Mouse (Mus musculus) erythroblast, embryonic 14.5 days (primary cell): ENCODE data around the gene Gal3st2c. TPM values are rescaled to one million over a fixed set of nuclear protein-coding genes. Genes with fewer than 3 reads are reported as not detected.
"Not testable (repeated sequence)": the region's sequence is repeated elsewhere in the genome, so short reads cannot be mapped to it uniquely, and the experiment has no call there.

ENCODE experiments used
- H3K27me3 ChIP-seq: 2 replicates; pipeline ENCODE4 v1.6.1; 2012; ENCODE audit warnings: inconsistent platforms; ENCODE audit not compliant: control insufficient read depth
- H3K36me3 ChIP-seq: 2 replicates; pipeline ENCODE4 v1.6.1; 2012; ENCODE audit warnings: mild to moderate bottlenecking, inconsistent platforms; ENCODE audit not compliant: control insufficient read depth
- H3K4me1 ChIP-seq: 2 replicates; pipeline ENCODE4 v1.6.1; 2012; ENCODE audit warnings: inconsistent platforms; ENCODE audit not compliant: control insufficient read depth
- H3K4me3 ChIP-seq: replicated peaks from 2 replicates; pipeline ENCODE3; 2012; ENCODE audit warnings: moderate library complexity, mild to moderate bottlenecking, inconsistent platforms
- H3K9me3 ChIP-seq: 2 replicates; pipeline ENCODE4 v1.6.1; 2012; ENCODE audit warnings: low read length, inconsistent platforms, mixed read lengths; ENCODE audit not compliant: control insufficient read depth
- GATA1 ChIP-seq: IDR thresholded peaks from 2 replicates; pipeline ENCODE4 v1.6.1; 2012; ENCODE audit warnings: low read length, inconsistent platforms, mixed read lengths
- TAL1 ChIP-seq: IDR thresholded peaks from 3 replicates; pipeline ENCODE4 v1.6.1; 2012; ENCODE audit warnings: low read length, inconsistent platforms, mixed read lengths
- polyA plus RNA-seq: library from polyadenylated mRNA; stranded (reverse); fragments of >175 nt; gene quantifications from 2 replicates; pipeline ENCODE4 v1.2.3, GENCODE M21; 2012

Gene Gal3st2c
- polyA plus RNA-seq, 1 experiment: not detected

DNA sequence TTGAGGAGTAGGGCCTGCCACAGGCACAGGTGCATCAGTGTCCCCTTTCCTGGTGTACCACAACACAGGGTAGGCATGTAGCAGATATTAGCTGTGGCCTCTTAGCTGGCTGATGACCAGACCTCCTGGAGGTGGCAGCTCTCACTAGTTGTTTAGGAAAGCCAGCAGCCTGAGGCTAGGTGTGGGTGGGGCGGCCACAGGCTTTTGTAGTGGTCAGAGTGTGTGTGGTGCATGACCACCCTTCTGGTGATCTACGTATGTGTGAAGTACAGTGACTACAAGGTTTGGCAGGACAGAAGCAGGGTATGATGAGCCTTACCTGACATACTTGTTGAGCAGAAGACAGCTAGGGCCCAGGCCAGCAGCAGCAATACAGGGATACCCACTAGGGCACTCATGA, 50.1 kb downstream of the Gal3st2c start:
- Histone ChIP-seq H3K9me3 (no peaks in the 10 kb centered on the region), H3K4me3 (no peak overlapping the region), H3K4me1 (no peaks in the 10 kb centered on the region), H3K27me3 (no peaks in the 10 kb centered on the region), H3K36me3 (no peaks in the 10 kb centered on the region)
- TF ChIP-seq GATA1 (no peak), TAL1 (no peak)

DNA sequence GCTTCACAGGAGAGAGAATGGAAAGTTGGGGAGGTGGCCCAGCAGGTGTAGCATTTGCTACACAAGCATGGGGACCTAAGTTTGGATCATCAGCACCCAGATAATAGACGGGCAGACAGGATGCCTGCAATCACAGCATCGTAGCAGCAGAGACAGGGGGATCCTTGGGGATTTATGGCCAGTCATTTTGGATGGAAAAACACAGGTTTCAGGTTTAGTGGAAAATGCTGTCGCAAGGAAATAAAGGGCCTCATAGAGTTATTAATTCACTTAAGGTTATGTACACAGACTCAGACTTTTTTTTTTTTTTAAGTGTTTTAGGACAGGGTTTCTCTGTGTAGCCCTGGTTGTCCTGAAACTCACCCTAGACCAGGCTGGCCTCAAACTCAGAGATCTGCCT, 55.2 kb downstream of the Gal3st2c start:
- H3K27me3 ChIP-seq: no peaks in the 10 kb centered on the region
- no peaks in the 10 kb centered on the region for H3K9me3 ChIP-seq
- H3K4me1 ChIP-seq: no peaks in the 10 kb centered on the region
- no peak for TF ChIP-seq TAL1
- TF ChIP-seq GATA1: no peak
- no peaks in the 10 kb centered on the region for H3K36me3 ChIP-seq
- H3K4me3 ChIP-seq: no peak overlapping the region

DNA sequence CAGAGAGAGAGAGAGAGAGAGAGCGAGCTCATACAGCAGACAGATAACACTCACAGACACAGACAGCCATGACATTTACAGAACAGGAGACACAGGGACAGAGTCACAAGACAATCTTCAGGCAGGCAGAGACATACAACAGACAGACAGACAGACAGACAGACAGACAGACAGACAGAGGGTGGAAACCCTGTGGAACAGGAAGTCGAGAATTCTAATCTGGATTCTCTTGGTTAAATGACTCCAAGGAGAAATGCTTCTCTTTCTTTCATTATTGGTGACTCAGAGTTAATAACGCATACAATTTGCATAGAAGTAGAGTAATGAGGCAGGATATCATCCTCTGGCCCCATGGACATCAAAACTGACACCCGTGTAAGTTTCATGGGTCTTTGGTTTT, 56.2 kb downstream of the Gal3st2c start:
- no peaks in the 10 kb centered on the region for H3K4me1 ChIP-seq
- TF ChIP-seq GATA1: no peak
- no peak for TF ChIP-seq TAL1

DNA sequence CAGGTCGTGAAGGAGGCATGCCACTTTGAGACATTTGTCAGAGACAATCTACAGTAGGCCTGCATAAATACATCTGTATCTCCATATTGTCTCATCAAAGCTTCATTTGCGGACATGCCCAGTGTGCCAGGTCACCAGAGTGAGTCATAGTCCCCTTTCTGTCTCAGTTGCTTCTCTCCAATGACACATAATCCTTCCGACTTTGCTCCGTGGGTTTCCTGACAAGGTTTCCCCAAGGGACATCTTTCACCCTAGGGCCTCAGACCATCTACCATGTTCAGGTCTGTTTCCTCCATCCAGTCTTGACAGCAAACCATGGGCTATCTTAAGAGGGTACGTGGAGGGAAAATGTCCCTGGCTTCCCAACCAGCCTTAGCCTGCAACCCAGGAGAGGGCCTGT, 60.8 kb downstream of the Gal3st2c start:
- H3K4me3 ChIP-seq: no peak overlapping the region
- TF ChIP-seq TAL1 (no peak), GATA1 (no peak)
- H3K4me1 ChIP-seq: no peaks in the 10 kb centered on the region
- no peaks in the 10 kb centered on the region for H3K36me3 ChIP-seq
- H3K27me3 ChIP-seq: no peaks in the 10 kb centered on the region
- no peaks in the 10 kb centered on the region for H3K9me3 ChIP-seq

More for the DNA sequence above, 56.2 kb downstream of the Gal3st2c start:
- H3K4me3 ChIP-seq: no peak overlapping the region
- no peaks in the 10 kb centered on the region for H3K9me3 ChIP-seq
- H3K27me3 ChIP-seq: no peaks in the 10 kb centered on the region
- H3K36me3 ChIP-seq: no peaks in the 10 kb centered on the region

DNA sequence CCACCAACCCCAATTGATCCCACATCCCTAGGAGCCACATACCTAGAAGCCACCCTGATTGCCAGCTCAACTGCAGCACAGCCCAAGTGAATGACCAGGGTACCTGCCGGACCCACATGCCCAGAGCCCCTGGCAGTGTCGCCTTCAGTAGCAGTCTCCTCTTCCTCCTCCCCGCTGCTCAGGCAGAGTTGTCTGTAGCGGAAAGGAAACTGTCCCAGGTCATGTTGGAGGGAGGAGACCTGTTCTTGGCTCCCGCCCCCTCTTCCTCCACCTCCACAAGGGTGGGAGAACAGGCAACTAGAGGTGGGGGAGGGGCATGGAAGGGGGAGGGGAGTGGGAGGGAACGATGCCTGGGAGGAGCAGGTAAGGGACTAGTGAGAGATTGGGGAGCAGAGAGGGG, 62.1 kb downstream of the Gal3st2c start, which contains the start of gene Pdcd1:
Gene Pdcd1, minus strand, starts transcription at position 181 of the 400 bp plus-strand sequence.
- H3K4me3 ChIP-seq: no peak within 1 kb of the TSS
- H3K36me3 ChIP-seq: no peaks in the 10 kb centered on the region
- H3K9me3 ChIP-seq: no peaks in the 10 kb centered on the region
- no peaks in the 10 kb centered on the region for H3K4me1 ChIP-seq
- no peaks in the 10 kb centered on the region for H3K27me3 ChIP-seq
- no peak for TF ChIP-seq GATA1
- no peak for TF ChIP-seq TAL1

DNA sequence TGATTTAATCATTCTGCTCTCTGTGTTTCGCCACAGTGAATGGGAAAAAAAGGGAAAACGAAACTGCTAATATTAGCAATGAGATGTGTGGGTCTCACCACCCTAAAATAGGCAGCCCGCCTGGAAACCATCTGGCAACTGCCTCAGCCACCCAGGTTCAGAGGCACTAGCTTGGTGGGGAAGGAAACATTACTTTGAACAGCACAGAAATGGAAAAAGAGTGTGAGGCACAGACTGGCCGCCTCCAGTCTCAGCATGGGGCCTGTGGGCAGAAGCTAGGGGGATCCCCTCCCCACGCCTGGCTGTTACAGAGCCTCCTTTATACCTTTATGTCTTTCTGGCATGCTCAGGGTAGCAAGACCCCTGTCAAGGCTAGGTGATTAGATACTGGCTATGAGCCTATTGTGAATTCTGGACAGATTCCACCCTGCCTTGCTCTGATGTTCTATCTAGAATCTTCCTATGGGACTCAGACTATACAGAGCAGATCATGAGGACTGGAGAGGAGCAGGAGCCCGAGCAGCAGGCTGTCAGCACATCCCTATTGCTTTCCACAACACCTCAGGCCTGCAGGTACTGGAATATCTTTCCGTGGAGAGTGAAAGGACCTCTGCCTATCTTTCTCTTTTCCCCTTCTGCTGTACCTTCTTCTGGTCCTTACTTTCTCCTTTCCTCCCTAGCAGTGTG, 63.4 kb downstream of the Gal3st2c start:
- TF ChIP-seq GATA1 (no peak), TAL1 (no peak)
- no peaks in the 10 kb centered on the region for H3K36me3 ChIP-seq

DNA sequence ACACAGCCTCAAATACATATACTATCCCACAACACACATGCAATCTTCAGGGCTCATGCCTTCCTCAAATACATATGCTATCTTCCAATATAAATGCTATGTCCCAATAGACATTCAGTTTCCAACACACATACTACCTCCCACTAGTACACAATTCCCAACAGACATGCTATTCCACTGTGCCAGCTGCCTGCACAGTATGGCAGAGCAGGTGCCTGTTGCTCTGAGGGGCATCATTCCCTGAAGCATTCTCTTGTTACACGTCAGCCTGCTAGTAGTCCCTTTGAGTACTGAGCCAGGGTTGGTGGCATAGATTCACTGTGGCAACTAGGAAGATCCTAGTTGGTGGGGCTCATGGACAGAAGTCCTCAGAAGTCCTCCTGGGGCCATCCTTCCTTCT, 64.2 kb downstream of the Gal3st2c start:
- no peaks in the 10 kb centered on the region for H3K36me3 ChIP-seq
- no peak overlapping the region for H3K4me3 ChIP-seq
- no peaks in the 10 kb centered on the region for H3K9me3 ChIP-seq
- no peak for TF ChIP-seq TAL1
- TF ChIP-seq GATA1: no peak
- no peaks in the 10 kb centered on the region for H3K27me3 ChIP-seq
- H3K4me1 ChIP-seq: no peaks in the 10 kb centered on the region

More for the DNA sequence above, 63.4 kb downstream of the Gal3st2c start:
- Histone ChIP-seq H3K9me3 (no peaks in the 10 kb centered on the region), H3K4me3 (no peak overlapping the region), H3K4me1 (no peaks in the 10 kb centered on the region), H3K27me3 (no peaks in the 10 kb centered on the region)

DNA sequence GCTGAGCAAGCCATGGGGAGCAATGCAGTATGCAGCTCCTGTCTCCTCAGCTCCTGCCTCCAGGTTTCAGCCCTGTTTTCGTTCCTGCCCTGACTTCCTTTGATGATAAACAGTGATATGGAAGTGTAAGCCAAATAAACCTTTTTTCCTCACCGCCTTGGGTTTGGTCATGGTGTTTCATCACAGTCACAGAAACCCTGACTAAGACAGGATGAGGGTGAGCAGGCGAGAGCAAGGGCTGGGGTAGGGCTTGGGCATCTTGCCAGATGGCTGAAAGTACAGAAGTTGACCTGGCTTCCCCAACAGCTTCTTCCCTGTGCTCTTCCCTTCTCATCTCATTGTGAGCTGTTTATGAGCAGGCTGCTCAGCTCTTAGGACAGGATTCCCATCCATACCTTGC, 65.7 kb downstream of the Gal3st2c start:
- no peaks in the 10 kb centered on the region for H3K4me1 ChIP-seq
- TF ChIP-seq TAL1 (no peak), GATA1 (no peak)
- no peak overlapping the region for H3K4me3 ChIP-seq
- H3K9me3 ChIP-seq: no peaks in the 10 kb centered on the region
- no peaks in the 10 kb centered on the region for H3K36me3 ChIP-seq
- H3K27me3 ChIP-seq: no peaks in the 10 kb centered on the region

DNA sequence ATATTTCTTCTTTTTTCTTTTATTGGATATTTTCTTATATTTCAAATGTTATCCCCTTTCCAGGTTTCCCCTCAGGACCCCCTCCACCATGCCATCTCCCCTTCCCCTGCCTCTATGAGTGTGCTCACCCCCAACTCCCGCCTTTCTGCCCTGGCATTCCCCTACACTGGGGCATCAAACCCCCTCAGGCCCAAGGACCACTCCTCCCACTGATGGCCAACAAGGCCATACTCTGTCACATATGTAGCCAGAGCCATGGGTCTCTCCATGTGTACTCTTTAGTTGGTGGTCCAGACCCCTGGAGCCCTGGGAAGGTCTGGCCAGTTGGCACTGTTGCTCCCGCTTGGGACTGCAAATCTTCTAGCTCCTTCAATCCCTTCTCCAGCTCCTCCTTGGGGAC, 67.1 kb downstream of the Gal3st2c start:
- Histone ChIP-seq H3K9me3 (no peaks in the 10 kb centered on the region), H3K4me1 (no peaks in the 10 kb centered on the region), H3K36me3 (no peaks in the 10 kb centered on the region), H3K27me3 (no peaks in the 10 kb centered on the region), H3K4me3 (no peak overlapping the region)
- TF ChIP-seq GATA1: no peak
- TF ChIP-seq TAL1: no peak

DNA sequence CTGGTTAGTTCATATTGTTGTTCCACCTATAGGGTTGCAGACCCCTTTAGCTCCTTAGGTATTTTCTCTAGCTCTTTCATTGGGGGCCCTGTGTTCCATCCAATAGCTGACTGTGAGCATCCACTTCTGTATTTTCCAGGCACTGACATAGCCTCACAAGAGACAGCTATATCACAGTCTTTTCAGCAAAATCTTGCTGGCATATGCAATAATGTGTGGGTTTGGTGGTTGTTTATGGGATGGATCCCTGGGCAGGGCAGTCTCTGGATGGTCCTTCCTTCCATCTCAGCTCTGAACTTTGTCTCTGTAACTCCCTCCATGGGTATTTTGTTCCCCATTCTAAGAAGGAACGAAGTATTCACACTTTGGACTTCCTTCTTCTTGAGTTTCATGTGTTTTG, 68.0 kb downstream of the Gal3st2c start:
- H3K27me3 ChIP-seq, H3K4me1 ChIP-seq, H3K9me3 ChIP-seq, H3K36me3 ChIP-seq, H3K4me3 ChIP-seq: not testable (repeated sequence)

Other genes with a start within 250 kb of the Gal3st2c start
- 4.0 and 4.6 TPM in 2 replicates for gene Atg4b, start 239.0 kb upstream of the Gal3st2c start, polyA plus RNA-seq
- 2.1 and 5.0 TPM in 2 replicates for gene Thap4, start 235.6 kb upstream of the Gal3st2c start, polyA plus RNA-seq
- 8.8 and 10.0 TPM in 2 replicates for gene Dtymk, start 188.6 kb upstream of the Gal3st2c start, polyA plus RNA-seq
- gene Ing5, start 186.5 kb upstream of the Gal3st2c start, polyA plus RNA-seq: 0.26 and 0.33 TPM in 2 replicates
- 0.13 and 0.14 TPM in 2 replicates for gene D2hgdh, start 165.6 kb upstream of the Gal3st2c start, polyA plus RNA-seq
- not detected in 2 replicates for gene Gal3st2, start 129.2 kb upstream of the Gal3st2c start, polyA plus RNA-seq
- gene Gal3st2b, start 72.2 kb upstream of the Gal3st2c start, polyA plus RNA-seq: not detected in 2 replicates
- gene Neu4, start 29.9 kb downstream of the Gal3st2c start, polyA plus RNA-seq: not detected in 2 replicates
- not detected in 2 replicates for gene Pdcd1, start 62.0 kb downstream of the Gal3st2c start, polyA plus RNA-seq